Mouse (Mus musculus): ENCODE measurements around the gene Pum3.
"Not testable (repeated sequence)": the region's sequence is repeated elsewhere in the genome, so short reads cannot be mapped to it uniquely, and the experiment has no call there.

The Pum3 gene

DNA sequence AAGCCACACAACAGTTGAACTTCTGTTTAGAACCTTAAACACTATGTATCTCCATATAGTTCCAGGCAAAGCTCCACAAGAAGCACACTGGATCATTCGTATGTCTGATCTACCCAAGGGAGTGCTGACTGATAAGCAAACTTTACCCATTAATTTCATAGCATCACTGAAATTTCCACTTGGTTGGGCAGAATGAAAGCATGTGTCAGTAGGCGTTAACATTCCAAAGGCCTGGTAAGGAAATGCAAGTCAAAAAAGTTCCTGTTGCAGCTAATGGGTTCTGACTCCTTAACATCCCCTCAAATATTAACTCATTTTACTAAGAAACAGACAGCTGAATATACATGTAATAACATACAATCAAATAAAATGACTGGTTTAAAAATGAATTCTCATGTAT, 37.2 kb downstream of the Pum3 start:
- DNase-seq (ENCODE audit: low read depth): no peak

DNA sequence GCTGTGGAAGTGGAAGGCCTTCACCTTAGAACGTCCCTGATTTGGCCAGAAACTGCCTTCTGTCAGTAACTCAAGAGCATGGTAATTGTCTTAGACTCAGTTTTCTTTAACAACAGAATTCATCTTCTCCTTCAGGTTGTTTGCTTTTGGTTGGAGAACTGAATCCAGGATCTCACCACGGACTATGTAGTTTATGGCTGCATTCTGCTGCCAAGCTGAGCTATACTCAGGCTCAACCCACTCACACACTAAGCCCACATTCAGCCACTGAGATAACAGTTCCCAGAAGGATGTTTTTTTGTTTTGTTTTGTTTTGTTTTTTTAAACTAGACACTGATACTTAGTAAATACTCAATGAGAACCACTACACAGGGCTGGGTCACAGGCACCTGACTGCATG, 38.3 kb downstream of the Pum3 start:
- DNase-seq (ENCODE audit: low read depth): no peak

DNA sequence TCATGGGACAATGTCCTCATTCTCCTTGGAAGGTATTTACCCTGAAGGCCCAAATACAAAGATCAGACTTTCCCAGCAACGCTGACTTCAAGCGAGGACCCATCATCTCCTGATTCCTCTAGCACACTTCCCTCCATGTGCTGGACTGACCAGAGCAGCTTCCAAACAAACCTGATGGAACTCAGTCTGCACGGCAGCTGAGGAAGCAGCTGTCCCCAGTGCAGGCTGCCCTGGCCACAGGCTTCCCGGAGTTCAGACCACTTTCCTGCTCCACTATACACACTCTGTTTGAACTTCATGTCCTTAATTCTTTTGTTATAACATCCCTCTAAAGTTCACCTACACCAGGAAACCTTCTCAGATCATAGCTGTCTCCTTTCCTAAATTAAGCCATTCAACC, 40.1 kb downstream of the Pum3 start:
- DNase-seq (ENCODE audit: low read depth): not testable (repeated sequence)

DNA sequence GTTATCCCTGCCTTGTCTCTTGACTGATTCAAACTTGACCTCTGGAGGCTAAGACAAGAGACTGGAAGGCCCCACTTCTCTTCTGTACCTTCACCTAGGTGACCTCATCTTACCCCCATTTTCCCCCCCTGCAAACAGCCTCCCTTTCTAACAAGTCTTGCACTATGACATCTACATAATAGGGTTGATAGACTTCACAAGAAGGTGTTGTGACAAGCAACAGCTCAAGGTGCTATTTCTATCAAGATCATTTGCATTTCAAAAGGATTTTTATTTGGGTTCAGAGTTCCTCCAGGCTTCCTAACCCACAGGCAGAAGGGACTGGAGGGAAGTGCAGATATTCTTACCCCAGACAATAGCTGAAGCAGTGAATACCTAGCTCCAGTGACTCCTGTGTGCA, 44.3 kb downstream of the Pum3 start:
- DNase-seq (ENCODE audit: low read depth): no peak

DNA sequence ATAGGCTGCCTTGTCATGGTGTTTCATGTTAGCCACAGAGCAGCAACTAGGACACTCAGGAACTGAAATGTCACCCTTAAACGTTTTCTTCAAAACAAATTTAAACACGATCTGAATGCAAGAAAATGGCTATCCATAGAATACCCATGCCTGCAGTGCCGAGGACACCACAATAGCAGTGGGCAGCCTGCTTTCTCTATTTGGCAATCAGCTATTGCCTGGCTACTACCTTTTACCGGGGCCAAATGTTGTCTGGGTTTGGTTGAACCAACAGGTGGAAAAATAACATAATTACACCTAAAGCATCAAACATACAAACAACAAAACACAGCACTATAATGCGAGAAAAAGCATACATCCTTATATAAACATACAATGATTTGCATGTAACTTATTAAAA, 46.4 kb downstream of the Pum3 start:
- no peak for DNase-seq (ENCODE audit: low read depth)

DNA sequence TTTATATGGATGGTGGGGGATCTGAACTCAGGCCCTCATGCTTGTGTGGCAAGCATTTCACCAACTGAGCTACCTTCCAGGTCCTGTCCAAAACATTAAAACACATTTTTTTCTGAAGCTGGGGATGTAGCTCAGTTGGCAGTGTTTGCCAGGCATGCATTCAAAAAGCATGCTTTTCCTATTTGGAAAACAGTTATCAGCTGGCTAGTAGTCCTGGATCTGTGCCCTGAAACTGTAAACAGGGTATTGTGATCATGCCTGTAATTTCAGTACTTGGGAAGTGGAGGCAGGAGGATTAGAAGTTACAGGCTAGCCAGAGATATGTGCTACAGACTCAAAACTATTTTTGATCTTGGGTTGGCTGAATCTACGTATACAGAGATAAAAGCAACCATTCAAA, 47.5 kb downstream of the Pum3 start:
- no peak for DNase-seq (ENCODE audit: low read depth)

DNA sequence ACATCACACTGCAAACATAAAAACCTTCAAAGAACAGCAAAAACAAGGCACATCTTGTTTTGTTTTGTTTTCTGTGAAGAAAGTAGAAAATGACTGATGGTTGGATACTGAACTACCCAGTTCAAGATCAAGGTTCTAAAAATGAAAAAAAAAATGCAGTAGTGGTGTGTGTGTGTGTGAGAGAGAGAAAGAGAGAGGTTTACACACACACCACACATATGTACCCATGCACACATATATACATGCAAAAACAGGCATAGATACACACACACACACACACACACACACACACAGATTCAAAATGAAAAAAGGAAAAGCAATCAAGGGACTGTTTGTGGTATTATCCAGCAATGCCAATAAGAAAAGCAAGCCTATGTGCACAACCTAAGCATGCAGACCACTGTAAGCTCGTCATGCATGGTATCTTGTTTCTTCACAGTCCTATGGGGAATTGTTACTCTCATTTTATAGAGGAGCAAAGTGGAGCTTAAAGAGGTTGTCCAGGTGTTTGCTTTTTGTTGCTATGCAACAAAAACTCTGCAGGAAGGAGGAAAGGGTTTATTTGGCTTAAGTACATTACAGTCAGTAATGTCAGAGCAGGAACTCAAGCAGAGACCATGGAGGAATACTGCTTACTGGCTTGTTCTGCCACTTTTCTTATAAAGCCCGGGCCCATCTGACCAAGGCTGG, 49.8 kb downstream of the Pum3 start:
- DNase-seq (ENCODE audit: low read depth): no peak

DNA sequence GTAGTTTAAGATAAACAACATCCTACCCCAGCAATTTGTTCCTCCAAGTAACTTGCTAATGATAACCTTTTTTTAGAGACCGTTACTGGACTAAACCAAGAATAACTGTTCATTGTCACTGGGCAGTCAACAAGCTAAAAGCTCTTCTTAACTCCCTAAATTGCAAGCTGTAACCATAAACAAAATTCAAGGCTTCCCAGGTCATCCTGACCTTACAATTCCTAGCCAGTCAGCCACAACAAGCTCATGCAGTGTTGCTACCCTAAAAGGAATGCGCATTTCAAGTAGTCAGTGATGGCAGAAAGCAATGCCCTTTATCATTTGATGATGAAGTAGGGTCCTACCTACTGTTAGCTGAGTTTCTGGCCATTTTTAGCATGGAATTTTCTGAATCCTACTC, 58.8 kb downstream of the Pum3 start:
- DNase-seq (ENCODE audit: low read depth): no peak

DNA sequence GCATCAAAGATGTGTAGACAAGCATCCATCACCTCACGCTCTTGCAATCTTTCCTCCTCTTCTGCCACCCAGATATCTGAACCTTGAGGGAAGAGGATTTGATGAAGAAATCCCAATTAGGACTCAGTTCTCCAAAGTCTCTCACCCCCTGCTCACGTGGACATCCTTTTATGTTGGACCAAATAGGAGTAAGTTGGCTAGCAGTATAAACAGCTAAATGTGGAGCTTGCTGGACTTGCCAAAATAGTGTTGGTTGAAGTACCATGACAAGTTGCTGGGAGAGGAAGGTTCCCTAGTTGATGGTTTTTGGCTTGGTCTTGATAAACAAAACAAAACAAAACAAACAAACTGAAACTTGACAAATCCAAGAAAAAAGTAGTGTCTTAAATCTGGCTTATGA, 59.5 kb downstream of the Pum3 start:
- no peak for DNase-seq (ENCODE audit: low read depth)

DNA sequence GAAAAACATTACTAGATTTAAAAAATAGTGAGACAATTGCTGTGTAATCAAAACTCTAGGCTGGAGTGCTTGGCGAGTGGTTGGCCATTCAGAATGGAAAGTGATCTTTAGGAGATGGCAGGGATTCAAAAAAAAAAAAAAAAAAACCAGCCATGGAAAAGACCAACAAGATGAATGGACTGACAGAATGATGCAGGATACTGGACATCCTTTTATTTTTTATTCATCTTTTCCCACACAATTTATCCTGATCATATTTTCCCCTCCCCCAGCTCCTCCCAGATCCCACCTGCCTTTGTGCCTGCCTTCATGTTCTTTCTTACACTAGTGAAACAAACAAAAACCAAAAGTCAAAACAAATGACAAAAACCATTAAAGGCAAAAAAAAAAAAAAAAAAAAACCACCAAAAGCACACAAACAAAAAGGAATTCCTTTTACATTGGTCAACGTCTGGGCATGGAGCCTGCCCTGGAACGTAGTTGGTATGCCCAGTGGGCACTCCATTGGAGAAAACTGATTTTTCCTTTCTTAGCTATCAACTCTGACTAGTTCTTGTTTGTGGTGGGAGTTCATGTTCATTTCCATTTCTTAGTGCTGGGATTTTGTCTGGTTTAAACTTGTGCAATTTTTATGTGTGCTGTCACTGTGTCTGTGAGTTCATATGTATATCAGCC, 60.0 kb downstream of the Pum3 start:
- no peak for DNase-seq (ENCODE audit: low read depth)

DNA sequence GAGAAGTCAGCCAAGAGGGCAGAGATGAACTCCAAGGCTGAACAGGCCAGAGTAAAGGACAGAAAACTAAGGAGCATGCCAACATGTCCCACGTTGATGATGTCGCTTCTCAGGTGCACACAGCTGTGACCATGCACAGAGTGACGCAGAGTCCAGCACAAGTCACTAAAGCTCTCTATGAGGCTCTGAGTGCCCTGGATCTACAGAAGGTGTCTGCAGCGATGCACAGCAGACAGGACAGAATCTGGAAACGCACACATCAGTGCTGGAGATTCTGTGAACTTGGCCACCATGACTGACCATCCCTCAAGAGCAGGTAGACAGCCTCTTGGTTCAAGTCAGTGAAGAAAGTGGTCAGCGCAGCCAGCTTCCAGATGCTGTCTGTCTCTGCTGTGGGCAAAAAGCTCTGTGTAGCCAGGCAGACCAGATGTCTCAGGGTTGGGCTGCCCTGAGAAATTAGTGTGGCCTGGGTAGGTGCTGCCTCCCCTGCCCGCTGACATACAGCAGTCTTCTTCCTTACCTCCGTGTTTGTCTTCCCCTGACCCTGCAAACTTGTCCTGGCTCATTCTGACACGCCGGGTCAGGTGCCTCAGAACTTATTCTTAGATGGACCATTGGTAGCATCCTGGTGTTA, 63.4 kb downstream of the Pum3 start:
- no peak for DNase-seq (ENCODE audit: low read depth)

DNA sequence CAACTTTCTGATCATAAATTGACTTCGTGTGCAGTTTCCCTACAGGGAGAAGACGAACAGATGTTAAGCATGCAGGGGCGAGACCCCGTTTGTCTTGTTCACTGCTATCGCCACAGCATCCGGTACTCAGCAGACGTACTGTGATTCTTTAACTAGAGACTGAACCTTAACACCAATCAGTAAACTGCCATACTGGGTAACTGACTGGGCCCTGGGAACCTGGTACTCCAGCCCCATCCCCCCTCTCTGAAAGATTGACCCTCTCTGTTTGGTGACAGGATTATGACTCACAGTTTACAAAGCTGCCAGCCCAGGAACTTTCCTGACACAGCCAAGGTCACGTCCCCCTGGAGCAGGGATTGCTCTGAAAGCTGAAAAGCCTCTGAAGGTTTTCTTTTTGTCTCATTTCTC, 65.1 kb downstream of the Pum3 start:
- DNase-seq (ENCODE audit: low read depth): peak; percentile 37

DNA sequence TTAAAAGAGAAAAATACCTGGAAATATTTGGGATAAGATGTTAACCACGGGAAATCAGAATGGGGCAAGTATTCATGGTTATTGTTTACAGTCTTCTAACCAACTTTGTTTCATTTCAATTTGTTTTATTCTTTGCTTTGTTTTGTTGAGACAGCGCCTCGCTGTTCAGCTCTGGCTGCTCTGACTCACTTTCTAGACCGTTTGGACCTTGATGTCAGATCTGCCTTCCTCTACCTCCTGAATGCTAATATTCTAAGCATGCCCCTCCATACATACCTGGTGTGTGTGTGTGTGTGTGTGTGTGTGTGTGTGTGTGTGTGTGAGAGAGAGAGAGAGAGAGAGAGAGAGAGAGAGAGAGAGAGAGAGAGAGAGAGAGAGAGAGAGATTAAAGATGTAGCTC, 65.7 kb downstream of the Pum3 start:
- DNase-seq (ENCODE audit: low read depth): no peak

DNA sequence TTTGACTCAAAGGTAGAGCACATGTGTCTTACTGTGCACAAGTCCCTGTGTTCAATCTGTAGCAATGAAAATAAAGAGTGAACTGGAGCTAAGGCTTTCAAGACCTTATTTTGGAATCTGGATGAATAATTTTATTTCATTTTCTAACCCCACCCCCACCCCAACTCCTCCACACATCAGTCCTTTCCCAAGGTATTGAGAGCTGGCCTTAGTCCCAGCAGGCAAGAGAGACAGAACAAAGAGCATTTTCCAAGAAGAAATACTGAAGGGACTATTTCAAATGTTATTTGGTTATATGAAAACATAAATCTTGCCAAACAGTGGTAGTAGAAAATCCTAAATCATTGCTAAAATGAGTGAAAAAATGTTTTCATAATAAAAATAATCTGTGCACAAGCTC, 69.2 kb downstream of the Pum3 start:
- DNase-seq (ENCODE audit: low read depth): no peak

DNA sequence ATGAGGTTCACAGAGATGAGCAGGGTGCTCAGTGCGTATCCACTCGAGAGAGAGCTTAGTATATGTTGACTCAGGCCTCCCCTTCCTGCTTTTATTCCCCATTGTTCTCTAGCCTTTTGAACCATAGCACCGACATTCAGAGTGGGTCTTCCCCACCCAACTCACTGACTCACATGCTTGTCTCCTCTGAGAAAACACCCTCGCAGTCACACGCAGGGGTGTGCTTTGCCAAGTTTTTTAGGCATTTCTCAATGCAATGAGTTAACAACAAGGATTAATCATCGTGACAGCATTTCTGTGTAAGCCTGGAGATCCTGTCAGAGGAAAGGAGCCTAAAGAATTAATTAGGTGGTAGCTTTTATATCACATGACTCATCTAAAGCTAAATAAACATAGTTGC, 77.9 kb downstream of the Pum3 start:
- DNase-seq (ENCODE audit: low read depth): no peak

DNA sequence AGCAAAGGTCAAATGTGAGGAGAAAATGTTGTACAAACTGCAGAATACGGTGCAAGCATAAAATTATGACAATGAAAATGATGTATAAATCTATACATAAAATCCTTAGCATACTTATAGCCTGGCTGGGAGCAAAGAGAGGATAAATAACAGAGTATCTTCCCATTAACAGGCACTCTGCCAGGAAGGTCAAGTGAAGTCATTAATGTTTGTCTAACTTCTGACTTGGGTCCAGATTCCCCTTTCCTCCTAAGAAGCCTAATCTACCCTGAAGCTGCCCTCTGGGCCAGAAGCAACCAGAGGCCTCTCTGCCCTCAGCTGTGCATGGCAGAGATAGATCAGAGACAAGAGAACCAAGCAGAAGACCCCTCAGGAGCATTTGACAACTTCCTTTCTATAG, 83.1 kb downstream of the Pum3 start:
- no peak for DNase-seq (ENCODE audit: low read depth)

Measured in 416B (cell line).